Mouse (Mus musculus): Measurements from ENCODE around the gene Slc7a7.

DNA sequence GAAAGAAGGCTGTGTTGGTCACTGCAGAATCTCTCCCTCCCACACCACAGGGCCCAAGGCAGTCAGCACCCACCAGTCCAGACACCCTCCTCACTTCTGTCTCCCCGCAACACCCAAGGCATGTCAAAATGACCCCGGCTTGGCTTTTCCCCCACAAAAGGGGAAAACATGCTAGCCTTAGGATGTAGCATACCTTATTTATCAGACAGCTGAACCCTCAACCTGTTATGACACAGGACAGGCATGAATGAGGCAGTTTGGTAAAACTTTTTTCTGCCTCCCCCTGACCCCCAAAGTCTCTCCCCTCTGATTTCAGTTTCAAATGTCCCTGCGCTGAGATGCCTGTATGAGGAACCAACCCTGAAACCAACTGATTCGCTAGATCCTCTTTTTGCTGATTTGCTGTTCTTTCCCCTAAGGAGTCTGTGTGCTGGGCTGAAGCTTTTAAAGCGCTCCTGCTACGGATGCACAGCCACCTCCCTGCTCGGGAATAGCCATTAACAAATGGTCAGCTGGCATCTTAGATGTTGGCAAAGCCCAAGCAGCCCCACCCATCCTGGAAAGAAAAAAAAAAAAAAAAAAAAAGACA lies 8.4 kb downstream of the Slc7a7 start:
- TF ChIP-seq ZKSCAN1 (IDR thresholded peaks at IDR 0.05; ENCODE audit: low read depth, low read length) = no peak
- no peak for TF ChIP-seq GABPA (IDR thresholded peaks at IDR 0.05; ENCODE audit: low read depth, low read length)
- no peak for TF ChIP-seq SMC3 (IDR thresholded peaks at IDR 0.05; ENCODE audit: low read depth, low read length)
- TF ChIP-seq BHLHE40 (IDR thresholded peaks at IDR 0.05; ENCODE audit: borderline replicate concordance, low read depth, low read length) = no peak
- TF ChIP-seq MYB (IDR thresholded peaks at IDR 0.05; ENCODE audit: low read depth, low read length) = no peak
- TF ChIP-seq JUND (IDR thresholded peaks at IDR 0.05; ENCODE audit: low read depth, low read length) = no peak
